ENCODE assay signal across 29 mouse cellular contexts in the genomic region with DNA sequence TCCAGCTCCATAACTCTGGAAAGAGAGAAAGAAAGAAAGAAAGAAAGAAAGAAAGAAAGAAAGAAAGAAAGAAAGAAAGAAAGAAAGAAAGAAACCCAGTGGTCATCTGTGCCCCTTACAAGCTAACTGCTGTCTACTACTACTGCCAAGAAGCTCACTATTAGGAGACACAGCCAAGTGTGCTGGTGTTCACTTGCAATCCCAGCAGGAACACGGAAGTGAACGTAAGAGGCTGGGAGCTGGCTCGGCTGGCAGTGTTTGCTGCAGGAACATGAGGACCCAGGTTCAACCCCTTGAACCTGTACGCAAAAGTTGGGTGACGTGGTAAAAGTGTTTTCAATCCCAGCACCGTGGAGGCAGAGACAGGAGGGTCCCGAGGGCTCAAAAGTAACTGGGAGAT. TPM values are rescaled to one million over a fixed set of nuclear protein-coding genes. Genes with fewer than 3 reads are reported as not detected.
A peak's percentile ranks its signal among the peaks of the same experiment; 100 is the strongest.
DNase-seq lines count a peak whose midpoint lies in the region; ATAC-seq lines count a peak whose summit lies in the region.
"Had no signal": no experiment of that assay in that cellular context is flagged by ENCODE, and none has a peak within 500 bp of the region (broad histone marks: within the 10 kb centered on the region; RNA-seq: fewer than 3 reads in every experiment).

No protein-coding gene starts in this region.

- H3K4me1 ChIP-seq in heart, embryonic 15.5 days (replicated peaks) = peaks cover 9% of the 10 kb centered on the region
- no peaks in the 10 kb centered on the region for H3K4me1 ChIP-seq in midbrain, embryonic 11.5 days (ENCODE audit: control insufficient read depth, insufficient read depth, low read length)
- H3K4me1 ChIP-seq in midbrain, embryonic 16.5 days (ENCODE audit: control insufficient read depth, insufficient read depth, low read length) = no peaks in the 10 kb centered on the region

- ATAC-seq in heart, embryonic 15.5 days (replicated peaks; ENCODE audit: insufficient number of reproducible peaks, insufficient read depth, low FRiP score, low read depth) = no peak
- no peak for ATAC-seq in midbrain, embryonic 11.5 days (ENCODE audit: low FRiP score)
- ATAC-seq in midbrain, embryonic 16.5 days = no peak
- ATAC-seq: forebrain, embryonic 16.5 days; hindbrain, postnatal 0 days; midbrain, embryonic 15.5 days had no signal

- peak overlapping the region; percentile 32; the same call in 1 of the 2 replicates for H3K27ac ChIP-seq in heart, embryonic 15.5 days
- H3K27ac ChIP-seq in midbrain, embryonic 11.5 days (ENCODE audit: low read depth, low read length) = no peak overlapping the region
- H3K27ac ChIP-seq in midbrain, embryonic 16.5 days (ENCODE audit: low read length) = no peak overlapping the region
- H3K27ac ChIP-seq: forebrain, embryonic 10.5 days; hindbrain, postnatal 0 days; intestine, embryonic 15.5 days; kidney, postnatal 0 days; liver, embryonic 15.5 days; lung, embryonic 15.5 days; midbrain, embryonic 15.5 days; neural tube, embryonic 12.5 days had no signal

- peaks cover 5% of the 10 kb centered on the region; the same call in 1 of the 2 replicates for H3K27me3 ChIP-seq in heart, embryonic 15.5 days
- no peaks in the 10 kb centered on the region for H3K27me3 ChIP-seq in midbrain, embryonic 11.5 days (ENCODE audit: control insufficient read depth, insufficient read depth, low read length)
- no peaks in the 10 kb centered on the region for H3K27me3 ChIP-seq in midbrain, embryonic 16.5 days (ENCODE audit: control insufficient read depth, insufficient read depth, low read depth, low read length)
- H3K27me3 ChIP-seq: intestine, embryonic 15.5 days; liver, embryonic 15.5 days; lung, embryonic 15.5 days; midbrain, embryonic 15.5 days; neural tube, embryonic 12.5 days had no signal

- no peak overlapping the region for H3K9ac ChIP-seq in heart, embryonic 15.5 days
- no peak overlapping the region for H3K9ac ChIP-seq in midbrain, embryonic 11.5 days (ENCODE audit: low read length)
- no peak overlapping the region for H3K9ac ChIP-seq in midbrain, embryonic 16.5 days (ENCODE audit: low read depth, low read length)
- H3K9ac ChIP-seq: heart, embryonic 12.5 days; intestine, embryonic 15.5 days; liver, embryonic 15.5 days; lung, embryonic 15.5 days; midbrain, embryonic 15.5 days; neural tube, embryonic 12.5 days had no signal

- no peaks in the 10 kb centered on the region for H3K36me3 ChIP-seq in heart, embryonic 15.5 days
- H3K36me3 ChIP-seq in midbrain, embryonic 11.5 days (ENCODE audit: control insufficient read depth, insufficient read depth, low read length) = no peaks in the 10 kb centered on the region
- H3K36me3 ChIP-seq in midbrain, embryonic 16.5 days (ENCODE audit: control insufficient read depth, insufficient read depth, low read length) = no peaks in the 10 kb centered on the region
- H3K36me3 ChIP-seq: forebrain, embryonic 10.5 days; G1E; heart, embryonic 12.5 days; intestine, embryonic 15.5 days; liver, embryonic 15.5 days; lung, embryonic 15.5 days; midbrain, embryonic 15.5 days; neural tube, embryonic 12.5 days had no signal

- no peak overlapping the region for H3K4me3 ChIP-seq in heart, embryonic 15.5 days
- H3K4me3 ChIP-seq in midbrain, embryonic 11.5 days (ENCODE audit: low read depth, low read length) = no peak overlapping the region
- H3K4me3 ChIP-seq in midbrain, embryonic 16.5 days (ENCODE audit: low read depth, low read length) = no peak overlapping the region
- H3K4me3 ChIP-seq: forebrain, embryonic 10.5 days; heart, embryonic 12.5 days; intestine, embryonic 15.5 days; liver, embryonic 15.5 days; lung, embryonic 15.5 days; midbrain, embryonic 15.5 days; neural tube, embryonic 12.5 days had no signal

- intact Hi-C loops in heart, postnatal 25 days (cut with DNase I) = no loop called here

- H3K4me2 ChIP-seq in heart, embryonic 15.5 days = no peak overlapping the region
- H3K4me2 ChIP-seq in midbrain, embryonic 11.5 days = no peak overlapping the region
- no peak overlapping the region for H3K4me2 ChIP-seq in midbrain, embryonic 16.5 days (ENCODE audit: low read length)
- H3K4me2 ChIP-seq: heart, embryonic 12.5 days; intestine, embryonic 15.5 days; liver, embryonic 15.5 days; lung, embryonic 15.5 days; midbrain, embryonic 15.5 days; neural tube, embryonic 12.5 days had no signal

- 84% methylated on average over 7 of the region's 7 CpGs for WGBS in heart, embryonic 15.5 days
- WGBS in midbrain, embryonic 11.5 days = 92% methylated on average over 7 of the region's 7 CpGs
- WGBS in midbrain, embryonic 16.5 days = 93% methylated on average over 7 of the region's 7 CpGs

- H3K9me3 ChIP-seq in heart, embryonic 15.5 days (replicated peaks) = no peaks in the 10 kb centered on the region
- H3K9me3 ChIP-seq in midbrain, embryonic 11.5 days (ENCODE audit: control insufficient read depth, low read length) = no peaks in the 10 kb centered on the region
- no peaks in the 10 kb centered on the region for H3K9me3 ChIP-seq in midbrain, embryonic 16.5 days (replicated peaks; ENCODE audit: control insufficient read depth, low read length, poor library complexity, severe bottlenecking)
- H3K9me3 ChIP-seq: forebrain, embryonic 10.5 days; G1E; heart, embryonic 12.5 days; intestine, embryonic 15.5 days; liver, embryonic 15.5 days; lung, embryonic 15.5 days; midbrain, embryonic 15.5 days; neural tube, embryonic 12.5 days had no signal

- peak; percentile 28 for DNase-seq in adrenal gland, postnatal 10 days
- DNase-seq in adrenal gland, adult (ENCODE audit: inconsistent age in 2 of 2, low spot score in 1 of 2) = no peak
- DNase-seq in heart, postnatal 25 days (ENCODE audit: low spot score) = no peak
- peak; percentile 77 for DNase-seq in midbrain, embryonic 11.5 days (ENCODE audit: low spot score, missing footprints)
- DNase-seq in spleen, adult 18-20 months = no peak
- no peak for DNase-seq in left cerebral cortex, adult 18-20 months (ENCODE audit: low spot score in 2 of 2)
- DNase-seq: cerebellum, adult 8-10 months; cerebellum, postnatal 25 days; kidney, adult 8-10 months; kidney, postnatal 4 days; left cerebral cortex, postnatal 4 days; right cerebral cortex, adult 18-20 months; right cerebral cortex, postnatal 4 days; thymus, adult 2 months; thymus, postnatal 4 days had no signal

RNA-seq across cellular contexts. Expression of a gene that starts 22.7 kb away (rescaled TPM):
- 1 to 10 TPM; 4.3 to 4.9 TPM for total RNA-seq in adrenal gland, postnatal 10 days (2021)
- 2.9 and 5.2 TPM in 2 replicates for polyA plus RNA-seq in heart, embryonic 15.5 days (2015; fragmentation: Nextera tagmentation; extraction: Ambion mirVana)
- total RNA-seq in heart, postnatal 25 days (2021) = 1 to 10 TPM; 1.2 to 1.9 TPM
- 7.8 and 9.8 TPM in 2 replicates for polyA plus RNA-seq in midbrain, embryonic 11.5 days (2014; fragmentation: Nextera tagmentation; extraction: Ambion mirVana)
- polyA plus RNA-seq in midbrain, embryonic 16.5 days (2015; fragmentation: Nextera tagmentation; extraction: Ambion mirVana) = 2.6 and 3.5 TPM in 2 replicates
- 1 to 10 TPM; 1.1 to 1.8 TPM for total RNA-seq in left cerebral cortex, adult 18-20 months (2021)
- total RNA-seq: granulocyte monocyte progenitor cell, adult 5-6 weeks had no signal
- polyA plus RNA-seq: G1E had no signal

Comparison
In these comparisons a context has a peak if more than half of its experiments do, and no peak if none do; other contexts are left out.
1. DNase-seq: peak in adrenal gland, postnatal 10 days (single experiment) and midbrain, embryonic 11.5 days (single experiment); none in adrenal gland, adult (0 of 2), heart, postnatal 25 days (single experiment), spleen, adult 18-20 months (0 of 2) and left cerebral cortex, adult 18-20 months (0 of 2).